Mouse (Mus musculus): ENCODE measurements around the gene Rnf115.
"Not testable (repeated sequence)": the region's sequence is repeated elsewhere in the genome, so short reads cannot be mapped to it uniquely, and the experiment has no call there.

Rnf115 gene

DNA sequence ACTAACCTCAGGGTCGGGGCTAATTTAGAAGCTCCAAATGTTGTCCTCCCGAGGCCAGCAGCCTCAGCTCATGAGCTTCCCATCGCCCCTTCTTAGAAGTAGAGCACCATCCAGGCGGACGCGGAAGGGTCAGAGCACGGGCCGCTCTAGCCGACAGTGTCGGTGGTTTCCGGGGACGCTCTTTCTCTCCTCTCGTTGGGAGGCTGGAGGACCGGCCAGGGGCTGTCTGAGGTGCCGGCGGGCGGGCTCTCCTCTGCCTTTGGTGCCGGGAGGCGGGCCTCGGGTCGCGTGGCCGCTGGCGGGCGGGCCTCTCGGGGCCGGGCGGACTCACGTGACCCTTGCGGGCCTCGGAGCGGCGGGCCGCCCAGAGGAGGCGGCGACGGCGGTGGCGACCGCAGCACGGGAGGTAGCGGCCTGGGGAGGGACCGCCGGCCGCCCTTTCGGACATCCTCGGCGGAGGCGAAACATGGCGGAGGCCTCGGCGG lies at the start of gene Rnf115, which contains the start of gene Polr3c:
Gene Rnf115 (plus strand): TSS at position 322 of the 485 bp plus-strand sequence.
Gene Polr3c (minus strand): TSS at position 286 of the 485 bp plus-strand sequence.
- DNase-seq (ENCODE audit: low read depth, low spot score) = peak; percentile 97

DNA sequence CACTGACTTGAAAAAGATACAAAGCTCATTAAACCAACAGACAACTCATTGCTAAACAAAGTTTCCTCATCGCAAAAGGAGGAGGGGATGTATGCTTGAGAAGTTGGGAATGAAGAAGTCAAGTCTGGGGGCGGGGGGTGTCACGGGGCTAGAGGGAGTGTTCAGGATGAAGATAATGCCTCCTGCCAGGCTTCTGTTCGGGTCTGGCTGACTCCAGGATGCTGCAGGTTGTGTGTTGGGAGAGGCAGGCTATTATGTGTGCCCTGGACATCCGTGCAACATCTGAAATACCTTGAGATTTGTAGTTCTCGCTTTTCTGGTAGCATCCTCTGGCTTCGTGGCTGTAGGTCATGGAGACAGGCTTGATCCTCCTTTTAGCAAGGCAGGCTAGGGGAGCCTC lies 49.0 kb upstream of the Rnf115 start:
- peak; percentile 32 for DNase-seq (ENCODE audit: low read depth, low spot score)

DNA sequence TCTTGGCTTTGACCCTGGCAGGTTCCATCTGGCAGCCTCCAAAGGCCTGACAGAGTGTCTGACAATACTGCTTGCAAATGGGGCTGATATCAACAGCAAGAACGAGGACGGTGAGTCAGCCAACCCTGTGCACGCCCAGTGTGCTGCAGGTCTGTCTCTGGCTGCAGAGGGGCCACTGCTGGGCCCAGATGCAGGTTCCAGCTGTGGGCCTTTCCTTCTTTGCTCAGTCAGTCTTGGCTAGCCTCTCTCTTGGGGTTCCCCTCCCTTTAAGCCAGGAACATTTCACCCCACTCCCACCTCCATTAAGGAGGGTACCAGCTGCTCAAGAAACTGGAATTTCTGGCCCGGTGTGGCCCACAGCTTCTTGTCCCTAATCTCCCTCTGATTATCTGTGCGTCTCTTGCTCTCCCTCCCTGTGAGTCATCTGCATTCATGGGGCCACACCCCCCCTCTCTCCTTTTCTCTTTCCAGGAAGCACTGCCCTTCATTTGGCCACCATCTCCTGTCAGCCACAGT lies 48.2 kb upstream of the Rnf115 start:
- peak; percentile 66 for DNase-seq (ENCODE audit: low read depth, low spot score)

- DNase-seq (ENCODE audit: low read depth, low spot score) = no peak
Observed at GRCm38 (mm10) chr3:96680269-96680956, 47.1 kb upstream of the Rnf115 start.

GRCm38 (mm10) chr3:96683496-96683895 lies 44.0 kb upstream of the Rnf115 start:
- DNase-seq (ENCODE audit: low read depth, low spot score) = no peak

DNA sequence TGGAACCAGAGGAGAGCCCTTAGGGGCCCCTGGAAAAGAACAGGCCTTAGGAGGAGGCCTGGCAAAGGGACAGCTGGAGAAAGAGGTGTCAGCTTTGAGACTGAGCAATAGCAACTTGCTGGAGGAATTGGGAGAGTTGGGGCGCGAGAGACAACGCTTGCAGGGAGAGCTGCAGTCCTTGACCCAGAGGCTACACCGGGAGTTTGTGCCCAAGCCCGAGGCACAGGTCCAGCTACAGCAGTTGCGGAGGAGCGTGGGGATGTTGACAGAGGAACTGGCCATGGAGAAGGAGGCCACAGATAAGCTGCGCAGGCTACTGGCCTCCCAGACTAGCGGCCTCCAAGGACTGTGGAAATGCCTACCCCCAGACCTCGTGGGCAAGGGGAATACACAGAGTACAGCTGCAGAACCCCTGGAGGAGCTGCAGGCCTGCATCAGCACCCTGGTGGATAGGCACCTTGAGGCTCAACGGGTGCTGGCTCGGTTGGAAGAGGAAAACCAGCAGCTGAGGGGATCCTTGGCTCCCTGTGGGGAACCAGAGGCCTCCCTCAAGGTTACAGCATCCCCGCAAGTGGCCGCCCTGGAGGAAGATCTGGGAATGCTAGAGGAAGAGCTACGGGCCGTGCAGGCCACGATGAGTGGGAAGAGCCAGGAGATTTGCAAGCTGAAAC lies 43.2 kb upstream of the Rnf115 start:
- DNase-seq (ENCODE audit: low read depth, low spot score) = no peak

DNA sequence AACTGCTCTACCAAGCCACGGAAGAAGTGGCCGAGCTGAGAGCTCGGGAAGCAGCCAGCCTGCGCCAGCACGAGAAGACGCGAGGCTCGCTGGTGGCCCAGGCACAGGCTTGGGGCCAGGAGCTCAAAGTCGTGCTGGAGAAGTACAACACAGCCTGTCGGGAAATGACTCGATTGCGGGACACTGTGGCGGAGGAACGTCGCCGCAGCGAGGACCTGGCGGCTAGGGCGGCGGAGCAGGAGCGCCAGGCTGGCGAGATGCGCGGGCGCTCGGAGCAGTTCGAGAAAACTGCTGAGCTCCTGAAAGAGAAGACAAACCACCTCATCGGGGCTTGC lies 42.7 kb upstream of the Rnf115 start:
- DNase-seq (ENCODE audit: low read depth, low spot score) = peak; percentile 53

GRCm38 (mm10) chr3:96686057-96686456 lies 41.4 kb upstream of the Rnf115 start:
- DNase-seq (ENCODE audit: low read depth, low spot score) = not testable (repeated sequence)

DNA sequence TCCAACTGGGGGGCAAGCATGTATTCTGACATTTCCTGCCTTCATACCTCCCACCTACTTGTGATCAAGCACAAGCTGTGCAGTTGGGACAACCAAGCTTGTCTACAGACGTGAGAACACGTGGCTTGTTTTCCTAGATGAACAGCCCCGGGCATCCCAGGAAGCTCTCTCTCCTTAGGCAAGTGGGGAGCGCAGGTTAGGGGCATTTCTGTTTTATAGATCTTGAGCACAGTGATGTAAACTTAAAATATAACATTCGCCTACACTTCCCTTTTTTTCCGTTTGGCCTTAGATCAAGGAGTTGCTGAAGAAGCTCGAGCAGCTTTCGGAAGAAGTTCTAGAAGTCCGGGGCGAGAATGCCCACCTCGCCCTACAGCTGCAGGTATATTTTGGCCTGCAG lies 38.6 kb upstream of the Rnf115 start:
- no peak for DNase-seq (ENCODE audit: low read depth, low spot score)

DNA sequence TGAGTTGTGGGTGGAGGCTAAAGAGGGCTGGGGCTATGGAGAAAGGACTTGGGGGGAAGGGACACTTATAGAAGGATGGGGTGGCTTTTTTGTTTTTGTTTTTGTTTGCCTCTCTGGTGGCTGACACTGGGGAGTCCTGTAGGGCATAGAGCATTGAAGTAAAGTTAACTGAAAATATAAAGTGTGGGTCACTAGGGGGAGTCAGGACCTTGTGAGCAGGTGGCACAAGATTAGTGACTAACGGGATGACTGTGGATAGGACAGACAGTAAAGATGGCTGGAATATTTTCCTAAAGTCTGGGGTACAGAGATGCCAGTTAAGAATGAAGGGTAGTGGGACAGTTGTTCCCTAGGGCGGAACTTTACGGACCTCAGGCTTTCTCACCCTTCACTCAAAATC lies 37.2 kb upstream of the Rnf115 start:
- no peak for DNase-seq (ENCODE audit: low read depth, low spot score)

- peak; percentile 78 for DNase-seq (ENCODE audit: low read depth, low spot score)
Observed at GRCm38 (mm10) chr3:96692506-96692905, 35.0 kb upstream of the Rnf115 start.

- DNase-seq (ENCODE audit: low read depth, low spot score) = no peak
Observed at GRCm38 (mm10) chr3:96693579-96693978, 33.9 kb upstream of the Rnf115 start.

DNA sequence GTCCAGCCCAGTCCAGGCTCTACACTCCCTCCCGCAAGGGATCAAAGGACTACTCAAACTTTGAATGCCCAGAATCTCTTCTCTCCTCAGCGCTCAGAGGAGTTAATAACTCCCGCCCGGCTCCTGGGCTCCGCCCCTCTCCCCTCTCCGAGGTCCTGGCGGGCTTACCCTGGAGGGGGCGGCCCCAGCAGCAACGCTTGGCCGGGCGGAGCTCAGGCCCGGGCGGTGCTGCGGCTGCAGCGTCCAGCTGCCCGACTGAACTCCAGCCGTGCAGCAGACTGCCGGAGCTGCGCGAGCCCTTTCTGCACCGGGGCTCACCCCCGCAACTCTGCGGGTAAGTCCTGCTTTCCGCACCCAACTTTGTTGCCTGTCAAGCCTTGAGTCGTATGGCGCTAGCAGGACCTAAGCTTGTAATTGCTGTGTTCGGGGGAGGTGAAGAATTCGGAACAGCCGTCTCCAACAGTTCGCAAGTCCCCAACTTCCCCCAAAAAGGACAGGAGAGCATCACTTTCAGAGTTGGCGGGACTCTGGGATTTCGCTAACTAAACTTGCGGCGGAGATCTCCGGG lies 31.2 kb upstream of the Rnf115 start, which contains the start of gene Pias3:
Gene Pias3 (plus strand): TSS at position 187 of the 568 bp plus-strand sequence.
- DNase-seq (ENCODE audit: low read depth, low spot score) = peak; percentile 96

DNA sequence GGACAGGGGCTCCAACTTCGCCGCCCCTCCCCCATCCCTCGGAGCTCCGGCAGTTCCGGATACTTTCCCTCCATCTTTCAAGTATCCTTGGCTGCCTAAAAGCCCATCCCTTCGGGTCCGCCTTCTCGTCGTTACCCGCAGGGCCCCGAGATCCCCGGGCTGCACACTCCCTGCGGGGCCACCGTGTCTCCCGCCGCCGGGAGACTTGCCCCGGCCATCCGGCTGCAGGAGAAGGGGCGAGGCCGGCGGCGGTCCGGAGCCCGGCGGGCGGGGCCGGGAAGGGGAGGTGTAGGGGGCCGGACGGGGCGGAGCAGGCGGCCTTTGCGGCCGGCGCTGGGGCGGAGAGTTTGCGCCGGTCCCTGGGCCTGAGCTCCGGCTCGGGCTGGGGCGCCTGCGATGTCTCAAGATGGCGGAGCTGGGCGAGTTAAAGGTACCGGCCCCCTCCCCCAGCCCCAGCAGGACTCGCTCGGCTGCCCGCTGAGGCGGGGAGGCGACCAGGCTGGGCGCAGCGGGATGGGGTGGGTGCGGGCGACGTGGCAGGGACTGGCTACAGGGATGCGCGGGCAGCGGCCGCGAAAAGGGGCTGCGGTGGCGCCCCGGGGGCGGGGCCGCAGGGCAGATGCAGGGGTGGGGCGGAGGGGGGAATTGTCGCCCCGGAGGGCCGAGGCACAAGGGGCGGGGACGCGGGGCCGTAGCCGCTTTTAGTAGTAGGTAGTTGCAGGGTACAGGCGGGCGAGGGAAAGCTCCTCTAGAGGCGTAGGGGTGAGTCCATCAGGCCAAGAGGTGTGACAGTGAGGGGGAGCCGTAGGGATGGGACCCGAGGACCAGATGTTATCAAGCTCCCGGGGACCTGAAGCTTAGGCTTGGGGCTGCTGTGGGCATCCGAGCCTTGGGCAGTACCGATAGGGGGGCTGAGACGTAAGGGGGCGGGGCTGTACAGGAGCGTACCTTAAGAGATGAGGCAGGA lies 30.4 kb upstream of the Rnf115 start:
- peak; percentile 97 for DNase-seq (ENCODE audit: low read depth, low spot score)

DNA sequence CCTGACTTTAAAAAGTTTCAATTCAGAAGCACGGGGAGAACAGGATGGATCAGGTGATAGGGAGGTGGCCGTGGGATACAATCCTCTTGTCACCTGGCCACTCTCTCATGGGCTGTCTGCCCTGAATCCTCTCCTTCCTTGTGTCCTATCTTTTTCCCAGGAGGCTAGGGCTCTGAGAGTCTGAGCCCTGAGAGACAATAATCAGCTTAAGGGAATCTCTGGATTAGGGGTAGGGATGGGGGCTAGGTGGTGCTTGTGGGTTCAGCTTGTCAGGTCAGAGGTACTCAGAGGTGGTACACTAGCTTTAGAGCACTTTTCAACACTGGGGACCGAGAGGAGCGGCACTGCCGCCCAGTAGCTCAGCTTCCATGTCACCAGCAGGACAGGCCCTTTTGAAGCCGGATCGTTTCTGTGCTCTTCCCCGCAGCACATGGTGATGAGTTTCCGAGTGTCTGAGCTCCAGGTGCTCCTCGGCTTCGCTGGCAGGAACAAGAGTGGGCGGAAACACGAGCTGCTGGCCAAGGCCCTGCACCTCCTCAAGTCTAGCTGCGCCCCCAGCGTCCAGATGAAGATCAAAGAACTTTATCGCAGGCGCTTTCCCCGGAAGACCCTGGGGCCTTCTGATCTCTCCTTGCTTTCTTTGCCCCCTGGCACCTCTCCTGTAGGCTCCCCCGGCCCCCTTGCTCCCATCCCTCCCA lies 28.3 kb upstream of the Rnf115 start:
- no peak for DNase-seq (ENCODE audit: low read depth, low spot score)

- peak; percentile 76 for DNase-seq (ENCODE audit: low read depth, low spot score)
Observed at GRCm38 (mm10) chr3:96700376-96700775, 27.1 kb upstream of the Rnf115 start.

DNA sequence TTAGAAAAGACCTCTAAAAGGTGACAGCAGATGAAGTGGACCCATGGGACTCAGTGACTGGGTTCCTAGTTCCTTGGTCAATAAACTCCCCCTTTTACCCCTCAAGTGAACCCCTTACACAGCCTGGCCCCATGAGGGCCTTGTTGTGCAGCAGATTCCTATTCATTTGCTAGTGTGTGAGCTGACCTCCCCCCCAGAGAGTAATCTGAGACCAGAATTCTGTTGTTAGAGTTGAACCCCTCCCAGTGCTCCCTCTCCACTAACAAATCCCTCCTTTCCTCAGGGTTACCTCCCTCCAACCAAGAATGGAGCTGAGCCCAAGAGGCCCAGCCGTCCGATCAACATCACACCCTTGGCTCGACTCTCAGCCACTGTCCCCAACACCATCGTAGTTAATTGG lies 26.5 kb upstream of the Rnf115 start:
- DNase-seq (ENCODE audit: low read depth, low spot score) = no peak

DNA sequence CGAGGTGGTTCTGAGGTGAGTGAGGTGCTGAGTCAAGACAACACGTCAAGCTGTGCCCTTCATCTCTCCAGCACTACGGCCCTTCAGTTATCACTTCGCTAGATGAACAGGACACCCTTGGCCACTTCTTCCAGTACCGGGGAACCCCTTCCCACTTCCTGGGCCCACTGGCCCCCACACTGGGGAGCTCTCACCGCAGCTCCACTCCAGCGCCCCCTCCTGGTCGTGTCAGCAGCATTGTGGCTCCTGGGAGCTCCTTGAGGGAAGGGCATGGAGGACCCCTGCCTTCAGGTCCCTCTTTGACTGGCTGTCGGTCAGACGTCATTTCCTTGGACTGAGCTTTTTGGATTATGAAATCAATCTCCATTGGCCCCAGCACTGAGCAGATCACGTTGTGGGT lies 22.7 kb upstream of the Rnf115 start:
- peak; percentile 52 for DNase-seq (ENCODE audit: low read depth, low spot score)

DNA sequence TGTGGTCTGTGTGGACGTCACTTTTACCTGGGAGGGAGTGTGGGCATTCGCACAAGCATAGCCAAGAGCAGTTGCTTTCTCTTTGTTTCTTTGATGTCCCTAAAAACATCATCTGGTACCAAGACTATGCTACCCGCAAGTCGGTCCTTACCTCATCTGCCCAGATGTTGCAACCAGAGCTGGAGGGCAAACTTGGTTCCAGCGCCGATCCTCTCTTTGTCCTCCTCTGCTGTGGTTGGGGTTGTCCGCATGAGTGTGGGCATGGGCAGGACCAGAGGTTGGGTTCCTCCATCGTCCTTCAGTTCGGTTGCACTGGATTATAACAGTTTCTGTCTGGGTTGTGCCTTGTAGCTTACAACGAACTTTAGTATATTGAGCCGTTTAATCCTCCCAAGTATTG lies 21.2 kb upstream of the Rnf115 start:
- DNase-seq (ENCODE audit: low read depth, low spot score) = no peak

- no peak for DNase-seq (ENCODE audit: low read depth, low spot score)
Observed at GRCm38 (mm10) chr3:96706984-96707383, 20.5 kb upstream of the Rnf115 start.

Data from ZHBTc4 (cell line).